Mouse (Mus musculus): Measurements from ENCODE around the gene Egfl8.

The Egfl8 gene

GRCm38 (mm10) chr17:34593752-34594525 is 21.8 kb downstream of the Egfl8 start:
- DNase-seq = no peak

- DNase-seq = no peak
Measured at GRCm38 (mm10) chr17:34592581-34593549, 22.9 kb downstream of the Egfl8 start.

DNA sequence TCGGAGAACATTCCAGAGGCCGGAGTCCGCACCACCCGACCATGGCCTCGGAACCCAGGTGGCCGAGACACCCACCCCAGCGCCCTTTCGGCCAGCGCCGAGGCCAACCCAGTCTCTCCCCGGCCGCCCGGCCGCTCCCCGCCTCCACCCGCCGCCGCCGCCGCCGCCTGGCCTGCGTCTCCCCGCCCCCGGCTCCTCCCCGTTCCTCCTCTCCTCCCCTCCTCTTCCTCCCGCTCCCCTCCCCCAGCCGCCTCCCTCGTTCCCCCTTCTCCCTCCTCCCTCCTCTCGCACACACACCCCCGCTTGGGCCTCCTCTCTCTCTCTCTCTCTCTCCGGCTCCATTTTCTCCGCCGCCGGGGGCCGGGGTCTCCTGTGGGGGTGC is 23.8 kb downstream of the Egfl8 start:
- DNase-seq = peak; percentile 87

DNA sequence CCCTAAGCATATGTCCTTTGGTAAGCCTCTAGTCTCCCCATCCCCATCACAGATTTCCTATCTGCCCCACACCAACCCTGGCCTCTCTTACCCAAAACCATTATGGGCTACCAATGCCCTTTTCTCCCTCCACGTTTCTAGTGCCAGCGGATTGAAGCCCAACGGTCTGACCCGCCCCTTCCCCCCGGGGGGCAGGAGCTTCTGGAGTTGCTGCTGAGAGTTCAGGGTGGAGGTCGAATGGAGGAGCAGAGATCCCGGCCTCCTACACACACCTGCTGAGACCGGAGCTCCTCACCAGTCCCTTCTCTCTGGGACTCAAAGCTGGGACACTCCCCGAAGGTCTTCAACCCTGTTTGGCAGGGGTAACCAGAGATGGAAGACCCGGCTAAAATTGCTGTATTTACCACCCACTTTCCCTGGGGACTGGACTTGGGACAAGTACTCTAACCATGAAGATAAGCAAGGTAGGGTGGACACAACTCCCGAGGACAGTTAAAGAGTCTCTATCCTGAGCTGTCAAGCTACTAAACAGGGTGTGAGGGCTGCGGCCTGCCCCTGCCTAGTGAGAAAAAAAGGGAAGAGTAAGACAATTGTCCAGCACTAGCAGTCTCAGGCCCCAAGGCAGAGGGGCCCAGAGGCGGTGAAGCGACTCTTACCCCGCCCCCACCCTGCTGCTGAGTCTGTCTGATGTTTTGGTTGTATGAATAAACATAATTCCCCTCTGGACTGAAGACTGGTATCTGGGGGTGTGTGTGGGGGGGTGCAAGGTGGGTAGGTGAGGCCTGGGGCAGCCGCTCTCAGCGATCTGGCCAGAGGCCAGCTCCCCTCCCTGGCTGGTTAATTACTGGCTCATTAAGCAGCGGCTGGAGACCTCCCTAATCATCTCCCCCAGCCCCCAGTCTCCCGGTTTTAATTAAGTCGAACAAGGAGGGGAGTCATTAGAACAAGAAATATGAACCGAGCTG is 24.5 kb downstream of the Egfl8 start, which contains the start of gene Pbx2:
Pbx2 (plus strand) TSS at position 238 of the 965 bp plus-strand sequence.
- DNase-seq = no peak

- no peak for DNase-seq
Measured at GRCm38 (mm10) chr17:34590154-34590987, 25.4 kb downstream of the Egfl8 start.

DNA sequence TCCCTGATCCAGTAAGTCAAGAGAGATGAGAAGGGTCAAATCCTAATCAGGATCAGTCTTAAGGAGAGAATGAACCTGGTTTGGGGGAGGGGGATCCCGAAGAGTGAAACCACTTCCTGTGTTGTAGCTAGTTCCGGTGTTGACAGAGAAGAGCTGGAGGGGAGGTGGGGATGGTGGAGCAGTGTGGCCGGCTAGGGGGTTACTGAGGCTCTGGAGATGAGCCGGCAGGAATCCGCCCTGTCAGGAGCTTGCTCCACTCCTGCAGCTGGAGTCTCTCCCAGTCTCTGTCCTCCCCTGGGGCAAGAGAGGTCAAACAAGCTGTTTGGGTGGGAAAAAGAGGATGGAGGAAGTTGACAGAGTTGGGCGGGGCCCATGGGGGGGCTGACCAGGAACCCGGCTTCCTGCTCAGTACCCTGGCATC is 26.1 kb downstream of the Egfl8 start, which contains the start of gene Gpsm3:
Gpsm3 (plus strand) TSS at position 126 of the 421 bp plus-strand sequence.
- no peak for DNase-seq

DNA sequence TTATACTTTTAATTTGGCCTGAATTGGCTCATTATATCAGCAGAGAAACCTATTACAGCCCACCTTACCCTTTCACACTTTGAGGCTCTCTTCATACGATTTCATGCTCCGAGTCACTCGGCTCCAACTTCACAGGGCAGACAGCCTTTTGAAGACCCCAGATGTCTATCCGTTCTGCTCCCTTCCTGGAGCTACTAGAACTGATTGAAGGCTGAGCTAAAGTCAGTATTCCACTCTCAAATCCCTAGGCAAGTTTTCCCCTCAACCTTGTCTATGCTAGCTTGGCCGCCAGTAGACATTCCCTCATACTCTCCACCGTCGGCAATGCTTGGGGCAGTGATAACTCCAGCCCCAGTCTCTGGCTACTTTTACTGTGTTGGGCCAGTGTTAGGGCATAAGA is 26.6 kb downstream of the Egfl8 start:
- no peak for DNase-seq

DNA sequence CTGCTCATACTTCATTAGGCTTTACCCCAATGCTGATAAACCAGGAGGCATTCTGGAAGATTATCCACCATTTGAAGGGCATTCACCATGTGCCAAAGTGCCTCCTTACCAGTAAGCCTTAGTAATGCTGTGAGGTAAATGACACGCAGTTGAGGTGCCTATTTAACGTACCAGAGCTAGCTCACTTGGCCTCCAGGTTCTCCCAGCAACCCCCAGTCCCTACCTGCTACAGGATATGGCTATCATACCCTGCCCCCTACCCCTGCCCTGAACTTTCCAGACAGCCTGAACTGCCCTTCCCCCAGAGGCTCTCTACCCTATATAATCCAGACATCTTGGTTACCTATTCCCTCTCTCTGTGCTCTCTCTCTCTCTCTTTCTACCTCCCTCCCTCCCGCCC is 27.0 kb downstream of the Egfl8 start:
- no peak for DNase-seq

GRCm38 (mm10) chr17:34587814-34588213 is 28.0 kb downstream of the Egfl8 start:
- no peak for DNase-seq

- DNase-seq = peak; percentile 98
Measured at GRCm38 (mm10) chr17:34587423-34587811, 28.4 kb downstream of the Egfl8 start.

- DNase-seq = peak; percentile 94
Measured at GRCm38 (mm10) chr17:34586796-34587422, 28.9 kb downstream of the Egfl8 start.

- no peak for DNase-seq
Measured at GRCm38 (mm10) chr17:34585877-34586771, 29.6 kb downstream of the Egfl8 start.

GRCm38 (mm10) chr17:34585121-34585520 is 30.6 kb downstream of the Egfl8 start:
- DNase-seq = peak; percentile 39

DNA sequence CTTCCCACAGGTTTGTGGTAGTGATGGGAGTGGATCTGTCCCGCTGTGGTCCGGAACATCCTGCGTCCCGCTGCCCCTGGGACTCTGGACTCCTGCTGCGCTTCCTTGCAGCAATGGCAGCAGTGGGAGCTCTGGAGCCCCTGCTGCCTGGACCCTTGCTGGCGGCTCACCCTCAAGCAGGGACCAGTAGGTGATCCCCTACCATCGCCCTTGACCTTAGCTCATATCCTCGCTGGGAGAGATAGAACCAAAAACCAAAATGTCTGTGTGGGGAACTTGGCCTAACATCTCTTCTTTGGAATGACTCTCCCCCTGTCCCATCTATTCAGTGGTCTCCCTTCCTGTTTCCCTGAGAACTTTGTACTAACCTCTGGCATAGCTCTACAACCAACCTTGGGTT is 32.0 kb downstream of the Egfl8 start:
- DNase-seq = no peak

DNA sequence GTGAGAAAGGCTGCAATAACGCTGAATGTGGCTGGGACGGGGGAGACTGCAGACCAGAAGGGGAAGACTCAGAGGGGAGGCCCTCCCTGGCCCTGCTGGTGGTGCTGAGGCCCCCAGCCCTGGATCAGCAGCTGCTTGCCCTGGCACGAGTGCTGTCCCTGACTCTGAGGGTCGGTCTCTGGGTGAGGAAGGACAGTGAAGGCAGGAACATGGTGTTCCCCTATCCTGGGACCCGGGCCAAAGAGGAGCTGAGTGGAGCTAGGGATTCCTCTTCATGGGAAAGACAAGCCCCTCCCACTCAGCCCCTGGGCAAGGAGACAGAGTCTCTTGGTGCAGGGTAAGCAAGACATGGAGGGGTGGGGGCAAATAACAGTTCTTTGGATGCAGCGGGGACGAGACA is 32.4 kb downstream of the Egfl8 start:
- no peak for DNase-seq

DNA sequence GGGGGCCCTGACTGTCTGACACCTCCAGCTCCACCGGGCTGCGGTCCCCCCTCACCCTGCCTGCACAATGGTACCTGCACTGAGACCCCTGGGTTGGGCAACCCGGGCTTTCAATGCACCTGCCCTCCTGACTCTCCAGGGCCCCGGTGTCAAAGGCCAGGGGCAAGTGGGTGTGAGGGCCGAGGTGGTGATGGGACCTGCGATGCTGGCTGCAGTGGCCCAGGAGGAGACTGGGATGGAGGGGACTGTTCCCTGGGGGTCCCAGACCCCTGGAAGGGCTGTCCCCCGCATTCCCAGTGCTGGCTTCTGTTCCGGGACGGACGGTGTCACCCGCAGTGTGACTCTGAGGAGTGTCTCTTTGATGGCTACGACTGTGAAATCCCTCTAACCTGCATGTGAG is 33.2 kb downstream of the Egfl8 start:
- DNase-seq = no peak

- DNase-seq = no peak
Measured at GRCm38 (mm10) chr17:34578070-34578469, 37.7 kb downstream of the Egfl8 start.

GRCm38 (mm10) chr17:34576577-34576976 is 39.2 kb downstream of the Egfl8 start:
- DNase-seq = no peak

DNA sequence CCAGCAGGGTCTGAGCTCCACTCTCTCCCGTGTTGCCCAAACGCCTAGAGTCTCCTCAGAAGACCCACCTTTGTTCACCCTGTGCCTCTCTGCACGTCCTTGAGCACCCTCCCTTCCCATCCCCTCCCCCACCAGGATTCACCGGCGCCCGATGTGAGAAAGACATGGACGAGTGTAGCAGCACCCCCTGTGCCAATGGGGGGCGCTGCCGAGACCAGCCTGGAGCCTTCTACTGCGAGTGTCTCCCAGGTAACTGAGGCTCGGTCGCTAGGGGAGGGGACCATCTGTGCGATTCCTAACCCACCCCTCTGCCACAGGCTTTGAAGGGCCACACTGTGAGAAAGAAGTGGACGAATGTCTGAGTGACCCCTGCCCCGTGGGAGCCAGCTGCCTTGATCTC is 43.4 kb downstream of the Egfl8 start:
- DNase-seq = no peak

- DNase-seq = no peak
Measured at GRCm38 (mm10) chr17:34571875-34572274, 43.9 kb downstream of the Egfl8 start.

Data from layer of hippocampus, adult 9-11 months (tissue).